Mouse (Mus musculus) ES-E14 (cell line): ENCODE results near the gene Hamp2.

Source experiments
- CHD2 ChIP-seq: IDR thresholded peaks from 2 replicates; pipeline ENCODE4 v1.6.1; 2014; ENCODE audit warnings: mild to moderate bottlenecking, low read depth, low read length, inconsistent platforms
- HCFC1 ChIP-seq: IDR thresholded peaks from 2 replicates; pipeline ENCODE4 v1.6.1; 2012; ENCODE audit warnings: low read length, inconsistent platforms, borderline replicate concordance; ENCODE audit not compliant: insufficient read depth
- MAFK ChIP-seq: IDR thresholded peaks from 2 replicates; pipeline ENCODE4 v1.6.1; 2014; ENCODE audit warnings: mild to moderate bottlenecking, low read depth, low read length, inconsistent platforms; ENCODE audit not compliant: insufficient read depth
- ZC3H11A ChIP-seq: IDR thresholded peaks from 2 replicates; pipeline ENCODE4 v1.6.1; 2012; ENCODE audit warnings: low read depth, mild to moderate bottlenecking, inconsistent platforms, low read length, borderline replicate concordance

DNA sequence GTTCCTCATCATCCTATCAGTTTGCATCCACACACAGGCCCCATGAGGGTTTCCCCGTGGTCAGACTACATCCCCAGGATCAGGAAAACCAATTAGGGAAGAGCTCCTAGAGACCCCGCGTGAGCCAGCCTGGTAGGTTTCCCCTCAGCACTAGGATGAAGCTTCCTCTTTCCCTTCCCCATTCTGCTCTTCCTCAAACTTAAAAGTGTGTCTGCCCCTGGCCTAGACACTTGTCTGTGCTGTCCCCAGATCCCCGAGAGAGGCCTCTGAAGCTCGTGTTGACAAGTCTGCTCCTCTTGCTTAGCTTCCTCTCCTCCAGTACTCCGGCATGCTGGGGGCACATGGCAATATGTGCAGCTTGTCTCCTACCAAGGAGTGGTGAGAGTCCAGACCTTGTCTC lies 29.0 kb upstream of the Hamp2 start:
- TF ChIP-seq ZC3H11A: no peak
- no peak for TF ChIP-seq MAFK
- no peak for TF ChIP-seq CHD2
- TF ChIP-seq HCFC1: no peak
